Mouse (Mus musculus) kidney, postnatal 0 days (tissue): ENCODE results near the gene Pbp2. TPM values are rescaled to one million over a fixed set of nuclear protein-coding genes. Genes with fewer than 3 reads are reported as not detected.

ENCODE experiments used
- ATAC-seq: fragments of 200-750 bp; cut with Nextera tagmentation; replicated peaks from 2 replicates; pipeline ENCODE4 v1.8.0; 2017; ENCODE audit warnings: low read depth, moderate number of reproducible peaks, moderate TSS enrichment, moderate library complexity; ENCODE audit not compliant: low FRiP score
- DNase-seq: peaks from one replicate; pipeline ENCODE4 v3.0.0-alpha.2; 2016; ENCODE audit warnings: low spot score
- H3K27ac ChIP-seq: fragments of 300-500 bp; sonication (generic); 2 replicates; pipeline ENCODE4 v1.5.1; 2014; ENCODE audit warnings: mild to moderate bottlenecking
- H3K27me3 ChIP-seq: fragments of 300-500 bp; sonication (generic); 2 replicates; pipeline ENCODE4 v1.6.1; 2014; ENCODE audit warnings: low read length, mixed read lengths; ENCODE audit not compliant: insufficient read depth
- H3K36me3 ChIP-seq: fragments of 300-500 bp; sonication (generic); 2 replicates; pipeline ENCODE4 v1.6.1; 2014; ENCODE audit warnings: low read length, mixed read lengths; ENCODE audit not compliant: insufficient read depth
- H3K4me1 ChIP-seq: fragments of 300-500 bp; sonication (generic); replicated peaks from 2 replicates; pipeline ENCODE4 v1.6.1; 2014; ENCODE audit warnings: antibody characterized with exemption, low read length, mixed read lengths; ENCODE audit not compliant: insufficient read depth
- H3K4me2 ChIP-seq: fragments of 300-500 bp; sonication (generic); 2 replicates; pipeline ENCODE4 v1.6.1; 2014; ENCODE audit warnings: mild to moderate bottlenecking, low read length, moderate library complexity, mixed read lengths
- H3K4me3 ChIP-seq: fragments of 300-500 bp; sonication (generic); replicated peaks from 2 replicates; pipeline ENCODE4 v1.5.1; 2014; ENCODE audit warnings: low read depth, low read length
- H3K9ac ChIP-seq: fragments of 300-500 bp; sonication (generic); 2 replicates; pipeline ENCODE4 v1.6.1; 2014; ENCODE audit warnings: low read depth, low read length
- H3K9me3 ChIP-seq: fragments of 300-500 bp; sonication (generic); replicated peaks from 2 replicates; pipeline ENCODE4 v1.6.1; 2016; ENCODE audit warnings: low read length, inconsistent platforms, mixed read lengths
- CTCF ChIP-seq: IDR thresholded peaks from 2 replicates; pipeline ENCODE4 v1.5.1; 2016; ENCODE audit warnings: antibody characterized with exemption, low read depth, mild to moderate bottlenecking, moderate library complexity
- WGBS: fragments of 180-500 bp; shearing (Covaris S2); extraction: QIAGEN DNeasy Blood & Tissue Kit; methylation state at CpG from one replicate; pipeline ENCODE4 v1.1.7; 2014; 5-methylcytosine and 5-hydroxymethylcytosine counted together
- polyA plus RNA-seq: library from polyadenylated mRNA; unstranded; fragments of >200 nt; fragmentation: Nextera tagmentation; extraction: Ambion mirVana; gene quantifications from 2 replicates; pipeline ENCODE4 v1.2.1, GENCODE M21; 2015

Pbp2 gene
- polyA plus RNA-seq, 1 experiment from 2014 or later = 0.20 TPM

DNA sequence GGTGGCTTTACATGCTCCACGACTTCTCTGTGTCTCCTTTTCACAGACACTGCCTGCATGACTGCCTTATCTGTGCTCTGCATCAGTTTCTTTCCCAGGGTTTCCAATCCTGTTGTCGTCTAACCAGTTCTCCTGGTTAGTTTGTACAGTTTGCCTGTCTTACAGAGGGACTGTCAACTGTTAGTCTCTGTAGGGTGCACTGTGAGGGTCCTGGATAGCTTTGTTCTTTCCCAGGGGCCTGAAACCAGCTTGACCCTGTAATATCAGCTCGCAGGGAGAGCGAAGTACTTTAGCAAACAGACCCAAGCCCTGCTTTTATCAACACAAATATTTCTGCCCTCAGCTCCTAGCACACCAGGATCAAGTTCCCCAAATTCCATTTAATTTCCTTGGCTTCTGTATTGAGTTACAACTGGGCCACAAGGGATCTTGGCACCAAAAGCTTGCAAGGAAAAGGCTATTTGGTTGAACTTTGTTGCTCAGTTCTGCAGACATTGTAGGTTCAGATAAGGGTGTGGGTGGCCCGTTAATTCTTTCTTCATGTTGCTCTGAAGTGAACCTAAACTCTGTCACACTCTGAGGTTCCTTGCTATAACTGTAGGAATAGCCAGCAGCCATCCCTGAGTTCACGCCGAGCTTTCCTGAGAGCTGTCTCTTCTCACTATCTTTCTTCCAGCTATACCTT, 5.5 kb downstream of the Pbp2 start:
- H3K36me3 ChIP-seq = no peaks in the 10 kb centered on the region
- H3K27ac ChIP-seq = peak overlapping the region; percentile 44; the same call in 1 of the 2 replicates
- no peaks in the 10 kb centered on the region for H3K4me1 ChIP-seq
- H3K9ac ChIP-seq = no peak overlapping the region
- H3K4me2 ChIP-seq = no peak overlapping the region
- no peak for TF ChIP-seq CTCF
- no peak overlapping the region for H3K4me3 ChIP-seq
- peak; percentile 63 for DNase-seq
- ATAC-seq = no peak
- H3K27me3 ChIP-seq = no peaks in the 10 kb centered on the region
- WGBS = 29% methylated on average over 7 of the region's 7 CpGs
- H3K9me3 ChIP-seq = no peaks in the 10 kb centered on the region

DNA sequence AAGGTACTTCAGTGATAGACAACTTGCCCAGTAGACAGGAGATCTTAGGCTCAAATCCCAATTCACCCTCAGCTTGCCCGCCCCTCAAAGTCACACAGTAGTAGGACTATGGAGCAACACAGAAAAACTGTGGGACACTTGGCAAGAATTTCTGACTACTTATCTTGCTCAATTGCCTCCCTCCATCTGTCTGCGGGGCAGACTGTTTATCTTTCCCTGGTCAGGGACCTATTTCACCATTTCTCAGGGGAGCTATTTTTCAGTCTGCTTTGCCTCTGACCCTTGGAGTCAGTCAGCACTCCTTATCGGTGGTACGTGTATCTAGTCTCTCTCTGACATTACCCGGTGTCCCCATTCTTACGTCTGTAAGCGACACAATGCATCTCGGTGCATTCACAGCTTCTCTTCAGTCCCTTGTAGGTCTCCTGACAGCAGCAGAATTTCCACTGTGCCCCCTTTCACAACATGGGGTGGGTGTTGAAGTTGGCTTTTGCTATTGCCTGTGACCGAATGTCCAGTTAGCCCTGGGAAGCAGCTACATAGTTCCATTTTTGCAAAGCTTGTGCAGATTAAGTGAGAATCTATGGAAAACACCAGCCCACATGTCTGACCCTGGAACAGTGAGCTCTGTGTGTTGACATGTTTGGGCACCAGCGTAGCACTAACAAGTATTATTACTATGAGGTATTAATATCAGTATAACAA, 7.6 kb downstream of the Pbp2 start:
- H3K9ac ChIP-seq = no peak overlapping the region
- no peaks in the 10 kb centered on the region for H3K9me3 ChIP-seq
- ATAC-seq (no peak), DNase-seq (no peak)
- H3K27ac ChIP-seq = no peak overlapping the region
- H3K36me3 ChIP-seq = no peaks in the 10 kb centered on the region
- WGBS = 72% methylated on average over 10 of the region's 10 CpGs
- no peak overlapping the region for H3K4me2 ChIP-seq
- TF ChIP-seq CTCF = no peak
- H3K4me1 ChIP-seq = no peaks in the 10 kb centered on the region
- no peak overlapping the region for H3K4me3 ChIP-seq
- H3K27me3 ChIP-seq = no peaks in the 10 kb centered on the region

GRCm38 (mm10) chr6:135300469-135300868, 9.7 kb downstream of the Pbp2 start:
- Histone ChIP-seq H3K9me3 (no peaks in the 10 kb centered on the region), H3K9ac (no peak overlapping the region), H3K4me1 (no peaks in the 10 kb centered on the region; the same call in 1 of the 2 replicates), H3K36me3 (no peaks in the 10 kb centered on the region), H3K4me3 (no peak overlapping the region), H3K27me3 (no peaks in the 10 kb centered on the region), H3K4me2 (no peak overlapping the region), H3K27ac (no peak overlapping the region)
- TF ChIP-seq CTCF = no peak
- no peak for DNase-seq
- WGBS = 81% methylated on average over 4 of the region's 4 CpGs
- ATAC-seq = no peak

DNA sequence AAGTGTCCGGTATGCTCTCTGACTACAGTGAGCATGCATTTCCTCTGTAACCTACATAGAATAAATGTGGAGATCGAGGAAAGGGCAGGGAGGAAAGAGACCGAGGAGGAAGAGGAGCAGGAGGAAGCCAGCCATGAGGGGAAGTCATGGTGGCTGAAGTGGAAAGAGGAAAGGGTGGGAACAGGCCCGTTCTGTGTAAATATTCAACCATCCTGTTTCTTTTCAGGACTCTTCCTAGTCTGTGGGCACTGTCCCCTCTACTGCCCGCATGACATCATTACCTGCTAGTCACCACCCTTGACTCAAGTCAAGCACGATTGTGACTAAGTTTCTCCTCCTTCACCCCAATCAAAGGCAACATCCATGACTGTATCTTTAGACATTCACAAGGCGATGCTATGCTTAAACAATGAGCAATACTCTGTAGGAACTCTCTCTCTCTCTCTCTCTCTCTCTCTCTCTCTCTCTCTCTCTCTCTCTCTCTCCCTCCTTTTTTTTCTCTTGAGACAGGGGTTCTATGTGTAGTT, 11.1 kb downstream of the Pbp2 start:
- no peak for TF ChIP-seq CTCF
- H3K4me3 ChIP-seq = no peak overlapping the region
- no peaks in the 10 kb centered on the region; the same call in 1 of the 2 replicates for H3K4me1 ChIP-seq
- H3K27ac ChIP-seq = no peak overlapping the region
- no peak overlapping the region for H3K9ac ChIP-seq
- DNase-seq (no peak), ATAC-seq (no peak)
- 71% methylated on average over 7 of the region's 7 CpGs for WGBS
- H3K36me3 ChIP-seq = no peaks in the 10 kb centered on the region
- no peak overlapping the region for H3K4me2 ChIP-seq
- H3K27me3 ChIP-seq = no peaks in the 10 kb centered on the region
- H3K9me3 ChIP-seq = no peaks in the 10 kb centered on the region

DNA sequence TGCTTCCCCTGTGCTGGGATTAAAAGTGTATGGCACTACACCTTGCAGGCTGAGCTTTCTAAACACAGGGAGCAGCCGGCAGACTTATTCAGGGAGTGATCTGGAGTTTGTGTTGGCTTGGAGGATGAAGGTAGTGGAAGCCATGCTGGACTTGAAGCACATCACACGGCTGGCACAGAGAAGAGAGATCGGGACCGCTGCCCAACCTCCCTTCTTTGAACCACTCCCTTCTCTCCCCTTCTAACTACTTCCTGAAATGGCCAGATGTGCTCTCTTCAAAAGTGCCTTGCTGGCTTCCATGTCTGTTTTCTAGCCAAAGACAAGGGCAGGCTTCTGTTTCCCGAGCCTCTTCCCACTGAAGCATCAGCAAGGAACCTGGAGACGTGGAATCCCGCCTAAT, 12.6 kb downstream of the Pbp2 start:
- DNase-seq = no peak
- no peak for TF ChIP-seq CTCF
- 90% methylated on average over 7 of the region's 7 CpGs for WGBS

DNA sequence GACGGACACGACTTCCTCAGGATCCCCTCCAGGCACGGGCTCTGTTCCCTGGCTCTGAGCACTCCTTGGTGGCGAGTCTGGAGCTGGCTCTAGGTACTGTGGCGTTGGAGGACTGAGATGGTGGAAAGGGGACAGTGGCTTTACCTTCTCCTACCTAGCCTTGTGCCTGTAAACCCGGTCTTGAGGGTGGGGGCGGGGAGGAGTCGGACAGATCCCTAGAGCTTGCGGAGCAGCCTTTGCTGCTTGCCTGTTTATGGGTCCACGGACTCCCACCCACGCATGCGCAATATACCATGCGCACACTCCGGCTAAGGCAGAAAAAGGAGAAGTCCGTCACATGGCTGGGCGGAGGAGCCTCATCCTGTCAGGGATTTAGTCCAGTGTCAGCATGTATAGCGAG, 13.9 kb downstream of the Pbp2 start:
- no peak overlapping the region for H3K9ac ChIP-seq
- no peak overlapping the region for H3K27ac ChIP-seq
- H3K36me3 ChIP-seq = no peaks in the 10 kb centered on the region
- H3K9me3 ChIP-seq = no peaks in the 10 kb centered on the region
- WGBS = 59% methylated on average over 17 of the region's 17 CpGs
- no peaks in the 10 kb centered on the region; the same call in 1 of the 2 replicates for H3K4me1 ChIP-seq
- H3K4me3 ChIP-seq = no peak overlapping the region
- no peaks in the 10 kb centered on the region for H3K27me3 ChIP-seq
- no peak for ATAC-seq
- no peak for DNase-seq
- no peak for TF ChIP-seq CTCF
- H3K4me2 ChIP-seq = no peak overlapping the region

More for the DNA sequence above, 12.6 kb downstream of the Pbp2 start:
- no peak overlapping the region for H3K4me3 ChIP-seq
- no peaks in the 10 kb centered on the region for H3K27me3 ChIP-seq
- H3K27ac ChIP-seq = no peak overlapping the region
- no peaks in the 10 kb centered on the region; the same call in 1 of the 2 replicates for H3K4me1 ChIP-seq
- H3K36me3 ChIP-seq = no peaks in the 10 kb centered on the region
- H3K4me2 ChIP-seq = no peak overlapping the region
- ATAC-seq = no peak
- H3K9me3 ChIP-seq = no peaks in the 10 kb centered on the region
- no peak overlapping the region for H3K9ac ChIP-seq
